Mouse (Mus musculus): Measurements from ENCODE around the gene Prim2. TPM values are rescaled to one million over a fixed set of nuclear protein-coding genes. Genes with fewer than 3 reads are reported as not detected.
"Not testable (repeated sequence)": the region's sequence is repeated elsewhere in the genome, so short reads cannot be mapped to it uniquely, and the experiment has no call there.

Gene Prim2
- polyA plus RNA-seq, 1 experiment from 2014 or later: 62.7 TPM

DNA sequence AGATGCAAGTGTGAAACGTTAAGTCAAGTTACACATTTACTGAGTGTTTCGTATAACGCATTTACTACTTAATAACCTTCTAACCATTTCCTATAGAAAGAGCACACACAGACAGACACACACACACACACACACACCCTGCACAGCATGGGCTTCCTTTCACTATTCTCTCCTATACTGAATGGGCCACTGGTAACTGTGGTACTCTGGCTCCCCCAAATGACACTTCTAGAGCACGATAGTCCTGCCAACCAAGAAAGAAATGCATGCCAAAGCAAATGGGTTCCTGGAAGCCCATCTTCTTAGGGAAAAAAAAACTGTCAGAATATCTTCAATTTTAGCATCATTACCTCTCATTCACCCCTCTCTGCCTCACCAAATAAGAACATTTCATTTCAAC, 22.4 kb downstream of the Prim2 start:
- Histone ChIP-seq H3K36me3 (ENCODE audit: control insufficient read depth, insufficient read depth, low read length) (peaks cover 26% of the 10 kb centered on the region; the same call in 1 of the 2 replicates), H3K9me3 (ENCODE audit: control insufficient read depth, low read length) (no peaks in the 10 kb centered on the region), H3K27me3 (replicated peaks; ENCODE audit: control insufficient read depth, insufficient read depth, low read length) (no peaks in the 10 kb centered on the region), H3K4me1 (replicated peaks; ENCODE audit: control insufficient read depth, insufficient read depth, low read length) (peaks cover 7% of the 10 kb centered on the region), H3K4me2 (no peak overlapping the region), H3K4me3 (ENCODE audit: low read depth, low read length) (no peak overlapping the region), H3K9ac (ENCODE audit: low read depth, low read length) (no peak overlapping the region), H3K27ac (ENCODE audit: low read depth, low read length) (no peak overlapping the region)
- DNase-seq (ENCODE audit: low spot score) (no peak), ATAC-seq (replicated peaks; ENCODE audit: low FRiP score) (no peak)
- 87% methylated on average over 4 of the region's 4 CpGs for WGBS

- H3K4me1 ChIP-seq (replicated peaks; ENCODE audit: control insufficient read depth, insufficient read depth, low read length): peaks cover 7% of the 10 kb centered on the region
- no peaks in the 10 kb centered on the region for H3K9me3 ChIP-seq (ENCODE audit: control insufficient read depth, low read length)
- ATAC-seq (replicated peaks; ENCODE audit: low FRiP score): peak; percentile 76
- no peak overlapping the region for H3K4me2 ChIP-seq
- no peaks in the 10 kb centered on the region for H3K27me3 ChIP-seq (replicated peaks; ENCODE audit: control insufficient read depth, insufficient read depth, low read length)
- H3K36me3 ChIP-seq (ENCODE audit: control insufficient read depth, insufficient read depth, low read length): peaks cover 28% of the 10 kb centered on the region
- DNase-seq (ENCODE audit: low spot score): no peak
- 94% methylated on average over 1 of the region's 1 CpGs for WGBS
- no peak overlapping the region for H3K4me3 ChIP-seq (ENCODE audit: low read depth, low read length)
- peak overlapping the region; percentile 15; the same call in 1 of the 2 replicates for H3K27ac ChIP-seq (ENCODE audit: low read depth, low read length)
- no peak overlapping the region for H3K9ac ChIP-seq (ENCODE audit: low read depth, low read length)
Observed at GRCm38 (mm10) chr1:33645689-33646088, 23.9 kb downstream of the Prim2 start.

GRCm38 (mm10) chr1:33641139-33641538, 28.5 kb downstream of the Prim2 start:
- 81% methylated on average over 2 of the region's 2 CpGs for WGBS
- ATAC-seq (replicated peaks; ENCODE audit: low FRiP score) (no peak), DNase-seq (ENCODE audit: low spot score) (no peak)
- H3K9ac ChIP-seq (ENCODE audit: low read depth, low read length): no peak overlapping the region
- no peak overlapping the region for H3K4me3 ChIP-seq (ENCODE audit: low read depth, low read length)
- no peaks in the 10 kb centered on the region for H3K27me3 ChIP-seq (replicated peaks; ENCODE audit: control insufficient read depth, insufficient read depth, low read length)
- H3K27ac ChIP-seq (ENCODE audit: low read depth, low read length): no peak overlapping the region
- no peaks in the 10 kb centered on the region for H3K9me3 ChIP-seq (ENCODE audit: control insufficient read depth, low read length)
- H3K4me1 ChIP-seq (replicated peaks; ENCODE audit: control insufficient read depth, insufficient read depth, low read length): peaks cover 8% of the 10 kb centered on the region
- H3K4me2 ChIP-seq: no peak overlapping the region
- H3K36me3 ChIP-seq (ENCODE audit: control insufficient read depth, insufficient read depth, low read length): peaks cover 31% of the 10 kb centered on the region

DNA sequence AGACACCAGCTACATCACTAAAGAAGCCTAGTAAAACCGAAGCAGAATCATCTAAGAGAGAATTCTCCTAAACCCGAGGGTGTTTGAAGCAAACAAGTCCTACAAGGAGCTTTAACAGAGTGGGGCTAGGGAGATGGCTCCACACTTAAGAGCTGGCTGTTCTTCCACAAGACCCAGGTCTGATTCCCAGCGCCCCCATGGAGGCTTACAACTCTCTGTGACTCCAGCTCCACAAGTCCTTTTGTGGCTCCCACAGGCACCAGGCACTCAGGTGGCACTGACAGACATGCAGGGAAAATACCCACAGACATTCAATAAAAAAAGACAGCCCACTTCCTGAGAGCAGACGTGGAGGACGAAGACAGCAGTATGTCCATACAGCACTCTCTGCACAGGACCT, 29.5 kb downstream of the Prim2 start:
- H3K9me3 ChIP-seq (ENCODE audit: control insufficient read depth, low read length): no peaks in the 10 kb centered on the region
- 0 out of 2 replicates have a peak, but pooled peaks cover 2% of the 10 kb centered on the region for H3K4me1 ChIP-seq (replicated peaks; ENCODE audit: control insufficient read depth, insufficient read depth, low read length)
- H3K27ac ChIP-seq (ENCODE audit: low read depth, low read length): no peak overlapping the region
- 91% methylated on average over 5 of the region's 5 CpGs for WGBS
- no peak overlapping the region for H3K9ac ChIP-seq (ENCODE audit: low read depth, low read length)
- no peak overlapping the region for H3K4me3 ChIP-seq (ENCODE audit: low read depth, low read length)
- peaks cover 31% of the 10 kb centered on the region for H3K36me3 ChIP-seq (ENCODE audit: control insufficient read depth, insufficient read depth, low read length)
- H3K4me2 ChIP-seq: no peak overlapping the region
- ATAC-seq (replicated peaks; ENCODE audit: low FRiP score): no peak
- no peak for DNase-seq (ENCODE audit: low spot score)
- no peaks in the 10 kb centered on the region for H3K27me3 ChIP-seq (replicated peaks; ENCODE audit: control insufficient read depth, insufficient read depth, low read length)

- WGBS: 88% methylated on average over 7 of the region's 7 CpGs
- Histone ChIP-seq H3K27ac (ENCODE audit: low read depth, low read length) (no peak overlapping the region), H3K4me1 (replicated peaks; ENCODE audit: control insufficient read depth, insufficient read depth, low read length) (0 out of 2 replicates have a peak, but pooled peaks cover 2% of the 10 kb centered on the region), H3K4me2 (no peak overlapping the region), H3K9me3 (ENCODE audit: control insufficient read depth, low read length) (no peaks in the 10 kb centered on the region), H3K27me3 (replicated peaks; ENCODE audit: control insufficient read depth, insufficient read depth, low read length) (no peaks in the 10 kb centered on the region), H3K9ac (ENCODE audit: low read depth, low read length) (no peak overlapping the region), H3K36me3 (ENCODE audit: control insufficient read depth, insufficient read depth, low read length) (peaks cover 29% of the 10 kb centered on the region), H3K4me3 (ENCODE audit: low read depth, low read length) (no peak overlapping the region)
- ATAC-seq (replicated peaks; ENCODE audit: low FRiP score): peak; percentile 57
- no peak for DNase-seq (ENCODE audit: low spot score)
Observed at GRCm38 (mm10) chr1:33639234-33639633, 30.4 kb downstream of the Prim2 start.

DNA sequence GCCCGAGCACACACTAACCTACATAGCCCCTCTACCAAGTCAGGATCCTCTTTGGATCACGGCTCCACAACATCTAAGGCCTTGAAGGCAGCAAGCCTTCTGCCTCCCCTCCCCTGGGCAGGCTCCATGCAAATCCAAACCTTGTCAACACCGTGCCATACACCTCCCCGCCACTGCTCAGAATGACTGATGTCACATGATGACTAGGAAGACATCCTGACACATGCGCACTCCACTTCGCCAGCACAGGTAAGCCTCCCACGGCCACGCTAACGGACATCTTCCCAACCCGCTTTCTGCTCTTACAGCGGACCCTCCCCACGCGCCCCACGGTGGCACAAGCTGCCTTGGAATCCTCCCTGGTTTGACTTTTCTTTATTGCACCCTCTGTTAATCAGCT, 31.8 kb downstream of the Prim2 start:
- Histone ChIP-seq H3K36me3 (ENCODE audit: control insufficient read depth, insufficient read depth, low read length) (peaks cover 30% of the 10 kb centered on the region), H3K9ac (ENCODE audit: low read depth, low read length) (no peak overlapping the region)

GRCm38 (mm10) chr1:33636421-33637195, 33.0 kb downstream of the Prim2 start:
- no peak overlapping the region for H3K4me2 ChIP-seq
- H3K27me3 ChIP-seq (replicated peaks; ENCODE audit: control insufficient read depth, insufficient read depth, low read length): no peaks in the 10 kb centered on the region
- no peaks in the 10 kb centered on the region for H3K9me3 ChIP-seq (ENCODE audit: control insufficient read depth, low read length)
- H3K4me3 ChIP-seq (ENCODE audit: low read depth, low read length): no peak overlapping the region
- 93% methylated on average over 10 of the region's 10 CpGs for whole genome bisulfite sequencing
- H3K36me3 ChIP-seq (ENCODE audit: control insufficient read depth, insufficient read depth, low read length): peaks cover 23% of the 10 kb centered on the region
- no peak for ATAC-seq (replicated peaks; ENCODE audit: low FRiP score)
- peaks cover 6% of the 10 kb centered on the region for H3K4me1 ChIP-seq (replicated peaks; ENCODE audit: control insufficient read depth, insufficient read depth, low read length)
- 0 out of 2 replicates have a peak overlapping the region, but pooled peaks have one; percentile 2 for H3K27ac ChIP-seq (ENCODE audit: low read depth, low read length)
- H3K9ac ChIP-seq (ENCODE audit: low read depth, low read length): no peak overlapping the region
- no peak for DNase-seq (ENCODE audit: low spot score)

More for the DNA sequence above, 31.8 kb downstream of the Prim2 start:
- no peaks in the 10 kb centered on the region for H3K9me3 ChIP-seq (ENCODE audit: control insufficient read depth, low read length)
- H3K27me3 ChIP-seq (replicated peaks; ENCODE audit: control insufficient read depth, insufficient read depth, low read length): no peaks in the 10 kb centered on the region
- DNase-seq (ENCODE audit: low spot score) (no peak), ATAC-seq (replicated peaks; ENCODE audit: low FRiP score) (no peak)
- H3K4me2 ChIP-seq: no peak overlapping the region
- WGBS: 94% methylated on average over 14 of the region's 14 CpGs
- no peak overlapping the region for H3K4me3 ChIP-seq (ENCODE audit: low read depth, low read length)
- 0 out of 2 replicates have a peak, but pooled peaks cover 2% of the 10 kb centered on the region for H3K4me1 ChIP-seq (replicated peaks; ENCODE audit: control insufficient read depth, insufficient read depth, low read length)
- no peak overlapping the region for H3K27ac ChIP-seq (ENCODE audit: low read depth, low read length)

DNA sequence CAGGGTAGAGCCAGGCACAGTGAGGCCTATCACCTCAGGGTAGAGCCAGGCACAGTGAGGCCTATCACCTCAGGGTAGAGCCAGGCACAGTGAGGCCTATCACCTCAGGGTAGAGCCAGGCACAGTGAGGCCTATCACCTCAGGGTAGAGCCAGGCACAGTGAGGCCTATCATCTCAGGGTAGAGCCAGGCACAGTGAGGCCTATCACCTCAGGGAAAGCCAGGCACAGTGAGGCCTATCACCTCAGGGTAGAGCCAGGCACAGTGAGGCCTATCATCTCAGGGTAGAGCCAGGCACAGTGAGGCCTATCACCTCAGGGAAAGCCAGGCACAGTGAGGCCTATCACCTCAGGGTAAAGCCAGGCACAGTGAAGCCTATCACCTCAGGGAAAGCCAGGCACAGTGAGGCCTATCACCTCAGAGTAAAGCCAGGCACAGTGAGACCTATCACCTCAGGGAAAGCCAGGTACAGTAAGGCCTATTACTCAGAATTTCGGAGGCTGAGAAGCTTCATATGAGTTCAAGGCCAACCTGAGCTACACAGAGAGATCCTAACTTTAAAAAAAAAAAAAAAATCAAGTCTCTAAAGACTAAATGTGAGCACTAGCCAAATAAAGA, 38.5 kb downstream of the Prim2 start:
- H3K9me3 ChIP-seq (ENCODE audit: control insufficient read depth, low read length); H3K4me3 ChIP-seq (ENCODE audit: low read depth, low read length); DNase-seq (ENCODE audit: low spot score); H3K27me3 ChIP-seq (replicated peaks; ENCODE audit: control insufficient read depth, insufficient read depth, low read length); H3K9ac ChIP-seq (ENCODE audit: low read depth, low read length); ATAC-seq (replicated peaks; ENCODE audit: low FRiP score); H3K4me2 ChIP-seq: not testable (repeated sequence)
- Histone ChIP-seq H3K27ac (ENCODE audit: low read depth, low read length) (peak overlapping the region; percentile 95), H3K4me1 (replicated peaks; ENCODE audit: control insufficient read depth, insufficient read depth, low read length) (peaks cover 12% of the 10 kb centered on the region), H3K36me3 (ENCODE audit: control insufficient read depth, insufficient read depth, low read length) (peaks cover 12% of the 10 kb centered on the region)
- 67% methylated on average over 1 of the region's 1 CpGs for WGBS
